Mouse (Mus musculus): ENCODE measurements at regions not wholly inside any gene's neighbourhood (a gene's known extent, or its start where the extent isn't known, plus 50 kb on each side); places are given as distances from the start of the nearest gene placed in this dataset.
"Not testable (repeated sequence)": the region's sequence is repeated elsewhere in the genome, so short reads cannot be mapped to it uniquely, and the experiment has no call there.

DNA sequence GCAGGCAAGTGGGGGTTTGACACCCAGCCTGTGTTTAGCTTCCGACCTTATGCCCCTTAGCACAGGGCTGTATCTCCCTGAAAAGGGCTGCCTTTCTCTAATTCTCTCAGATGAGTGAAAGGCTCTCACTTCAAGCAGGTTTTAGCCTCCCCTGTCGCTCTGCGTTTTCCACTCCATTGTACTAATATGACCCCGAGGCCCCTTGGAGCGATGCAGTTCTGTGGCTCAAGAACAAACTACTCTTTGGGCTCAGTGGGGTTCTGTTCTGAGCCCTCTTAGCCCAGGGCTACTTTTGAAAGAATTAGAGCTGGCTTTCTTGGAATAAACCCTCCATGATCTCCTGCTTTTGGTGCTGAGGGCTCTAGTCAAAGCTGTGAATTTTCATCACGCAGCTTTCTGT, 53.4 kb upstream of the Castor2 start:
- no peak for DNase-seq (ENCODE audit: low read depth)

DNA sequence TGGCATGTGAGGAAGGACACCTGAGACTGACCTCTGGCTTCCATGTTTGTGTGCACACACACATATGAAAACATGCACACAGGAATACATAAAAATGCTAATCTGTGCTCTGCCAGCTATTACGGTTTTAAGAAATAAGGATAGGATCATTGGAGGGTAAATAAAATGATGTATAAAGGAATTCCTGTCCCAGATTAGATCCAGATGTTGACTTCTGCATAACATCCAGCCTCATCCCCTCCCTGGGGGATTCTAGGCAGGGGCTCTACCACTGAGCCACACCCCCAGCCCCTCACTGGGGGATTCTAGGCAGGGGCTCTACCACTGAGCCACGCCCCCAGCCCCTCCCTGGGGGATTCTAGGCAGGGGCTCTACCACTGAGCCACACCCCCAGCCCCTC, 56.6 kb upstream of the Castor2 start:
- DNase-seq (ENCODE audit: low read depth): not testable (repeated sequence)

GRCm38 (mm10) chr5:134027316-134027966, 72.1 kb upstream of the Castor2 start:
- no peak for DNase-seq (ENCODE audit: low read depth)

DNA sequence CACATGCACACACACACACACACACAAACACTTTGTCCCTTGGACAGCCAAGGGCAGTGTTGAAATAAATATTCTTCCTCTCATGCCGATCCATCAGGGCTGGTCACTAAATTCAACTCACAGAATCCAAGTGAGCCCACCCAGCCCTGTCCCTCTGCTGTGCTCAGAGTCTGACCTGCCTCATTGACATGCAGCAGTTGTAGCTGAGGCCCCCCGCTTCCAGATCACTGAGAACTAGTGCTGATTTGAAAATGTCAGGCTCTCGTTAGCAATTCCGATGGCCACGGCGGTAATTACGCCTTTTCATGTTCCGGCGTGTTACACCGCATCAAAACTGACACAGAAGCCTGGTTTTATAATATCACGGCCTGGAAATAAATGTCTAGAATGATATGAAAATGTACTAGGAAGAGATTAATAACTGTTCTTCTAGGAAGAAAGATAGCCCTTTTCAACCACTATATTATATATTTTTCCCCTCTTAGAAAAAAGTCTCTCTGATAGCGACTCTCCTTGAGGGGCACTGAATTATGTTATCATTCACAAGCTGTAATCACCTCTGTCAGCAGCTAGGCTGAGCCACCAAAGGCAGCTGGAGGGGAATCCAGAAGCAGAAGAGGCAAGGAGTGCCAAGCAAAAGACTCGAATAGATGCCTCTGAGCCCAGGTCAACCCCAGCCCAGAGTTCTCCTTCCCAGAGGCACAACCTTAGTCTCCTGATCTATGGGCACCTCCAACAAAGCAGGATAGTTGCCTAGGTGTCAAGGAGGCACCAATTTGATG, 79.7 kb upstream of the Castor2 start:
- DNase-seq (ENCODE audit: low read depth): no peak

DNA sequence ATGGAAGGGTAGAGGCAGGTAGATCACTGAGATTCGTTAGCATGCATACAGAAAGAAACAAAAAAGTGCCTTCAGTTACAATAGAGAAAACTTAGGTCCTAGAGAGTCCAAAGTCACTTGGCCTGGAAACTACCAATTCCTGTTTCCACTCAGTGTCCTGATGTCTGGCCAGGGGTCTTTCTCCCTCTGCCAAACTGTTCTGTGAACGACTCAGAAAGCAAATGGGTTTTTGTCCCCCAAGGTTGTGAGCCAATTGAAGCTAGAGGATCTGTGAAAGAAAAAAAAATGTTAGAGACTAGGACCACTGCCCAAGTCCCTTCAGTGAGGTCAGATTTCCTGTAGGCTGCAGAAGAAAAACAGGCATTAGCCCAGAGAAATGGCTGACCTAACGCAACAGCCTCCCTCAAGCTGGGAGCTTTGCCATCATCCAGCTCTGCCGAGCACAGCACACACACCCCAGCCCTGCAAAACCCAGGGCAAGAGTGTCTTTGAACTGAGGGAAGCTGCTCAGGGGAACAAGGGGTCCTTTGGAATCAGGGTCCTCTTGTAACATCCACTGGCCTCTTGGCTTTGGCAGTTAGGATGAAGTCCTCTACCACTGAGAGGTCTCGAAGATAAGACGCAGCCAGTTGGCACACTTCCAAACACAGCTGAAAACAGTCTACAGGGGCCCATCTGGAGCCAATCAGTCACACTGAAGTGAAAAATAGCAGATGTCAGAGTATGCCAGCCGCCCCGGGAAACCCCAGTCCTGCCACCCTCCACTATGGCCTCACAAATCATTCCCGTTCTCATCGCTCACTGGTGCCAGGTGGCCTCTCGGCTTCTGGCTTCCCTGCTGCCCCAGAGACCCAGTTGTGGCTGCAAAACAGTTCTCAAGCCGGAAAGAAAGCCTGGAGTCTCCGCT, 85.0 kb upstream of the Castor2 start:
- DNase-seq (ENCODE audit: low read depth): no peak

GRCm38 (mm10) chr5:134013206-134013605, 86.3 kb upstream of the Castor2 start:
- DNase-seq (ENCODE audit: low read depth): no peak

- DNase-seq (ENCODE audit: low read depth): no peak
These were observed 89.7 kb upstream of the Castor2 start for GRCm38 (mm10) chr5:134009843-134010242.

DNA sequence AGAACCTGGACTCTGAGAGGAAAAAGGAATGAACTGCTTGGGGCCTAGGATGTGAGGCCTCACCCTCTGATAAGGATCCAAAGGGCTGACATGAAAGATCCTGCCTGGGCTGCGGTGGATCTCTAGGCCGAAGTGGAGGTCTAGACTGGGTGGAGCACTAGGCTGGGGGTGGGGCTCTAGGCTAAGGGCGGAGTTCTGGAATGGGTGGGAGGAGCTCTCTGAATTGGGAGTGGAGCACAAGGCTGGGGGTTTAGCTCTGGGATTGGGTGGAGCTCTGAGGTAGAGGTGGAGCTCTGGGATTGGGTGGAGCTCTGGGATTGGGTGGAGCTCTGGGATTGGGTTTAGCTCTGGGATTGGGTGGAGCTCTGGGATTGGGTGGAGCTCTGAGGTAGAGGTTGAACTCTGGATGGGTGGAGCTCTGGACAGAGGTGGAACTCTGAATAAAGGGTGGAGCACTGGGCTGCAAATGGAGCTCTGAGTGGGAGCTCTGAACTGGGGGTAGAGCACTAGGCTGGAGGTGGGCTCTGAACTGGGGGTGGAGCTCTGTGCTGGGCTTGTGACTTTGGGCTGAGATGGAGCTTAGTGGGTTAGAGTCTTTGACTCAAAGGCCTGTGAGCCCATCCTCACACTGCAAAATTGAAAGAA, 92.3 kb upstream of the Castor2 start:
- DNase-seq (ENCODE audit: low read depth): no peak

DNA sequence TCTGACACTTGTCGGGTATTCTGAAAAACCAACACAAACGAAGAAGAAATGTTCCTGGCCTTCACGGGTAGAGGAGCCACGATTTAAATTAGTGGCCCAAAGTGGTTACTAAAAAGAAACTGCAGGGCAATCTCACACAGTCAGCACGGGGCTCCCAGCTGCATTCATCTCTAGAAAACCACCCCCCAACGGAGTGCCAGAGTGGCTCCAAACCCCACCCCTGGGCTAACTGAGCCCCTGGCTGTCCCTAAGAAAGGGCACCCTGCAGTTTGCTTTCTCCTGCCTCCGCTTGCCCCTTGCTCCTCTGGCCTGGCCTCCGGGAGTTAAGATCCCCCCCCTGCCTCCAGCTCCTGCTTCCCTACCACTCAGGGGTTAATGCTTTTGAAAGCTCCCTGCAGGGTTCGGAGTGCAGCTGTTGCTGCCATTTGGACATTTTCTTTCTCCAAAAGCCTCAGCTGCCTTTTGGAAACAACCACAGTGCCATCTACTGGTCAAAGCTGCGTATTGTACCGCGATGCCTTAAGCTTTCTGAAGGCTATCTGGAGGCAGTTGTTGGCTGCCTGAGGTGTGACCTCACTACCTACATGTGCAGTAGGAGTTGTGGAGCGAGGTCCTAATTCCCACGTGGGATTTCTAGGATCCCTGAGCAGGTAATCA, 92.9 kb upstream of the Castor2 start:
- DNase-seq (ENCODE audit: low read depth): peak; percentile 56

DNA sequence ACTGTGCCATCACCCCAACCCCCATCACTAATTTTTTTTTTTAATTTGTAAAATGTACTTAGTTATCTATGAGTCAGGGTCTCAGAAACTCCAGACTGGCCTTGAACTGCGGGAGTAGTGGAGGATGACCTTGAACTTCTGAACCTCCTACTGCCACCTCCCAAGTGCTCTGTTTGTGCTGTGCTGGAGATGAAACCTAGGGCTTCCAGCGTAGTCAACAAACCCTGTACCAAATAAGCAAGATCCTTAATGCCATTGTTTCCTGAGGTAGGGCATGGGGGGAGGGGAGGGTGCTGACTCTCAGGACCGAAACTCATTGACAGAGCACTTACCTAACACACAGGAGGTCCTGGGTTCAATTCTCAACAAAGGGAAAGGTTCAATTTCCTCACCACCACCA, 93.5 kb upstream of the Castor2 start:
- DNase-seq (ENCODE audit: low read depth): no peak

DNA sequence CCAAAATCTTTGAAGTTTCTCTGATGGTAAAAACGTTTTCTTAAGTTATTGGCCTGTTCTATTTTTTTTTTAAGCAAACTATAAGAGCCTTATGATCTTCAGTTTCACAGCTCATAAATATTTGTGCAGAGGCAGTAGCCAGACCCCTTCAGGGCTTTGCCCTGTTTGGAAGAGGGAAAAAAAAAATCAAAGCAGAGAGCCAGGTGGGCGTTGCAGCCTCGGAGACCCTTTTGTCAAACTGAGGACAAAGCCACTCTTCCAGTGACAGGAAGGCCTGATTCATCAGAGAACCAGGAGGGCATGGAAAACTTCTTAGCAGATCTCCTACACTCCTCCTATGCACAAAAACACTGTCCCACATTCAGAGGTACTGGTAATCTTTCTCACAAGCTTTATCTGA, 99.4 kb upstream of the Castor2 start:
- no peak for DNase-seq (ENCODE audit: low read depth)

DNA sequence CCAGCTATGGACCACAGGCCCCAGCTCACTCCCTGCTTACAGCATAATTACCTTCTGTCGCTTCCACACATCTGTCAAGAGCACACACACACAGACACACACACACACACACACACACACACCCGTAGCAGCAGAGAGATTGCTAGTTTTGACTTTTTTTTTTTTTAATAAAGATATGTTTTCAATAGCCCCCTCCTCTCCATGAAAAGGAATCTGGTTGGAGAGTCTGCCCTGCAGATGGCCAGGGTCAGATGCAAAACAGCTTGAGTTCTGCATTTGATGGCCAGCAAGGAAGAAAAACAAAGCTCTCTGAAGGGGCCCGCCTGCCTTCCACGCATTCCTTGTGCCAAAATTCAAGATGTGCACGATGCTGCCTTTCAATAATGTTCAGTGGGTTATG, 99.8 kb upstream of the Castor2 start:
- no peak for DNase-seq (ENCODE audit: low read depth)

DNA sequence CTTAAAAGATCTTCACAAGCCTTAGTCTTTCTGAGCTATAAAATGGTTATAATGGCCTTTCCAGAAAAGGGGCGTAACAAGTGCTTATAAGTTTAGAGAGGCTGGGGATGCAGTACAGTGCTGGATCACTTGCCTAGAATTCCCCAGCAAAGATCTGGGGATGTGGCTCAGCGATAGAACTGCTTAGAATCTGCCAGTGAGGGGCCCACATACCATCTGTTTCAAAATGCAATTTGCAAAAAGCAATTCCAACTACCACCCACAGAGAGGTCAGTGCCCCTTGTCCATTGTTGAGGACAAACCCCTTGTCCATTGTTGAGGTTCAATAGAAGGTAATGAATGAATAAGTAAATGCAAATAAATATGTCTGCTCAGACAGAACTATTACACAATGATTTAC, 107.5 kb upstream of the Castor2 start:
- DNase-seq (ENCODE audit: low read depth): no peak

DNA sequence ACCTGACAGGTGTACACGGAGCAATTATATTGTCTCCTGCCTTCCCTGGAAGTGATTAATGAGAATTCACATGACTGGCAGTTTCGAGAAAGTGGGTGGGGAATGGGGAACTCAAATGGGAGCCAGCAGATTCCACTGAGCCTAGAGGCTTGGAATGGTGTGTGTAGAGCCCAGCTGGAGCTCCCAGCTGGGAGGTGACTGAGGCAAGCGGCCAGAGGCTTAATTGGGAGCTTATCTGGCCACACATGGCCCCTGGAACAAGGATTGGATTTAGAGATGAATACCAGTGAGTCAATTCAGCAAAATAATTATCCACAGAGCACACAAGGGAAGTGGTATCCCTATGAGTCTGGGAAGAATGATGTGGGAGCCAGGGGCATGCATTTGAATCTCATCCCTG, 108.0 kb upstream of the Castor2 start:
- DNase-seq (ENCODE audit: low read depth): no peak

GRCm38 (mm10) chr5:133983249-133983966, 116.1 kb upstream of the Castor2 start:
- no peak for DNase-seq (ENCODE audit: low read depth)

DNA sequence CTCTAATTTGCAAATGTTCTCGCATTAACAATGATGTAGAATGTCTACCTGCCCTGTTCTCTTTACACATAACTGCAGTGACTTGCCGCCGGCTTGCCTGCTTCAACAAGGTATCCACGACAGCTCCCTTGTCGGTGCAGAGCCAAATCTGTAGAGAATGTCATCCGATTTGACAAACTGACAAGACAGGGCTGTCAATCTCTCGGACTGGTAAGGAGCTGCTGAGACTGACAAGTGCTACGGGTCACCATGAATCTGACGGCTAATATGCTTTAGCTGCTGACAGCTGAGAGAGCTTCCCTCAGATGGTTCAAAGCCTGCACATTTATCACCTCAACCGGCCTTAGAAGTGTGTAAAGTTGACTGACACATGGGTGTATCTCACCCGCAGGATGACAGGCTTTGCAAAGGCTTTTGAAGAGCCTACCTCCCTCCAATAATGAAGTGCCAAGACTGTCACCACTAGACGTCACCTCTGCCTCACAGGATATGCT, 129.0 kb upstream of the Castor2 start:
- no peak for DNase-seq (ENCODE audit: low read depth)

DNA sequence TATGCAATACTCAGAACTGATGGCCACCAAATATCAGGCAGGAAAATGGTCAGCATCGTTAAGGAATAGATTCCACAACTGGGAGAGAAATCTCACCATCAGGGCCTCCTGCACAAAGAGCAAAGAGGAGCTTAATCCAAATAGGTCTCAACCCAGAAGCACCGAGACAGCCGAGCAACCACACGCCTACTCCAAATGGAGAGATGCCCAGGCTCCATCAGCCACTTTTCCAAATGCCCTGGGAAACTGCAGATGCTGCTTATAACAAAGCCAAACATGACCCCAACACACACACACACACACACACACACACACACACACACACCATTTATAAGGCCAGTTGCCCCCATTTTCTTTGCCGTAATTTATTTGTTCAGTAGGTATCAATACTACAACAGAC, 136.2 kb upstream of the Castor2 start:
- DNase-seq (ENCODE audit: low read depth): no peak

DNA sequence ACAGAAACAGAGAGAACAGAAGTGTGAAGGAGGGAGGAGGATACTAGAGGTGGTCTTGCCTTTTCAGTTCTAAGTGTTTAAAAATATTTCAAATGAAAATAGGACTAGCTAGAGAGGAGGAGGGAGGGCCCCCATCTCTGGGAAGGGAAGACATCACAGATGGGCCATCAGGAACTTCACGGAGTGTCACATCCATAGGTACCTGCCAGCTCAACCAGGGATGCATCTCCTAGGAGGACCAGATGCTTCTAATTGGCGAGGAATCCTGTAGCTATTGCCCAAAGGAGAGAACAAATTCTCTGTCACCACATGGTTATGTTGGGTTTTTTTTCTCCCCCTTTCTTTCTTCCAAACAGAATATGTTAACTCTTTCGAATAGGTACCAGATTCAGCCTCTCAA, 158.7 kb upstream of the Castor2 start:
- no peak for DNase-seq (ENCODE audit: low read depth)

- DNase-seq (ENCODE audit: low read depth): no peak
These were observed 159.5 kb upstream of the Castor2 start for GRCm38 (mm10) chr5:133940030-133940429.

- DNase-seq (ENCODE audit: low read depth): no peak
These were observed 161.3 kb upstream of the Castor2 start for GRCm38 (mm10) chr5:133937967-133938918.
